Mouse (Mus musculus) MEL (cell line): ENCODE measurements around the gene Pmf1. TPM values are rescaled to one million over a fixed set of nuclear protein-coding genes. Genes with fewer than 3 reads are reported as not detected.

Experiments
- DNase-seq: peaks from one replicate; pipeline ENCODE4 v3.0.0; 2011; ENCODE audit warnings: low read depth, low spot score
- H3K27ac ChIP-seq: 2 replicates; pipeline ENCODE4 v1.5.1; 2012; ENCODE audit warnings: low read depth, mild to moderate bottlenecking, control low read depth, low read length, moderate library complexity; ENCODE audit not compliant: control insufficient read depth
- H3K27me3 ChIP-seq, 2 experiments: fragments of 150-350 bp in 1 of 2; sonication (generic) in 1 of 2; 2 replicates each; pipeline ENCODE4 v1.6.1; 2012; ENCODE audit warnings: low read length in 2 of 2, mild to moderate bottlenecking in 2 of 2, improper control_type of control experiment in 1 of 2, moderate library complexity in 1 of 2; ENCODE audit not compliant: insufficient read depth in 2 of 2, control insufficient read depth in 1 of 2
- H3K36me3 ChIP-seq, 2 experiments: 2 replicates each; pipeline ENCODE4 v1.6.1; 2012 to 2014; ENCODE audit warnings: low read length in 2 of 2, improper control_type of control experiment in 1 of 2, inconsistent platforms in 1 of 2, mild to moderate bottlenecking in 1 of 2; ENCODE audit not compliant: insufficient read depth in 2 of 2, control insufficient read depth in 1 of 2
- H3K4me1 ChIP-seq, 2 experiments: fragments of 150-350 bp in 1 of 2; sonication (generic) in 1 of 2; 2 replicates each; pipeline ENCODE4 v1.6.1; 2012; ENCODE audit warnings: low read length in 2 of 2, improper control_type of control experiment in 1 of 2, mild to moderate bottlenecking in 1 of 2; ENCODE audit not compliant: insufficient read depth in 2 of 2, control insufficient read depth in 1 of 2
- H3K4me3 ChIP-seq, 2 experiments: fragments of 150-350 bp in 1 of 2; sonication (generic) in 1 of 2; 2 replicates each; pipeline ENCODE4 v1.5.1; 2012; ENCODE audit warnings: low read depth in 2 of 2, low read length in 2 of 2, mild to moderate bottlenecking in 2 of 2, moderate library complexity in 2 of 2, control low read depth in 1 of 2, improper control_type of control experiment in 1 of 2; ENCODE audit not compliant: control insufficient read depth in 1 of 2, insufficient read depth in 1 of 2
- H3K79me2 ChIP-seq: 2 replicates; pipeline ENCODE4 v1.6.1; 2012; ENCODE audit warnings: mild to moderate bottlenecking, low read length, moderate library complexity; ENCODE audit not compliant: control insufficient read depth, poor library complexity, insufficient read depth
- H3K9ac ChIP-seq: 2 replicates; pipeline ENCODE4 v1.6.1; 2012; ENCODE audit warnings: low read depth, mild to moderate bottlenecking, control low read depth, low read length, moderate library complexity; ENCODE audit not compliant: control insufficient read depth, poor library complexity, severe bottlenecking
- H3K9me3 ChIP-seq: fragments of 150-350 bp; sonication (generic); replicated peaks from 2 replicates; pipeline ENCODE4 v1.6.1; 2012; ENCODE audit warnings: mild to moderate bottlenecking, low read length, improper control_type of control experiment, moderate library complexity; ENCODE audit not compliant: insufficient read depth
- CHD1 ChIP-seq: IDR thresholded peaks from 2 replicates; pipeline ENCODE4 v1.6.1; 2012; ENCODE audit warnings: low read depth, mild to moderate bottlenecking, inconsistent platforms, low read length, improper control_type of control experiment
- CHD2 ChIP-seq: IDR thresholded peaks from 2 replicates; pipeline ENCODE4 v1.6.1; 2011; ENCODE audit warnings: low read length, improper control_type of control experiment
- E2F4 ChIP-seq: IDR thresholded peaks from 2 replicates; pipeline ENCODE4 v1.6.1; 2011; ENCODE audit warnings: low read depth, low read length, improper control_type of control experiment, borderline replicate concordance
- ELF1 ChIP-seq: IDR thresholded peaks from 2 replicates; pipeline ENCODE4 v1.6.1; 2014; ENCODE audit warnings: low read depth, mild to moderate bottlenecking, inconsistent platforms, low read length, improper control_type of control experiment, moderate library complexity
- EP300 ChIP-seq, 2 experiments: IDR thresholded peaks; 2 replicates each; pipeline ENCODE4 v1.6.1; 2011; ENCODE audit warnings: improper control_type of control experiment in 2 of 2, low read length in 2 of 2, low read depth in 1 of 2, mild to moderate bottlenecking in 1 of 2
- ETS1 ChIP-seq: IDR thresholded peaks from 2 replicates; pipeline ENCODE4 v1.6.1; 2012; ENCODE audit warnings: low read depth, mild to moderate bottlenecking, inconsistent platforms, low read length, improper control_type of control experiment, moderate library complexity
- GATA1 ChIP-seq: IDR thresholded peaks from 2 replicates; pipeline ENCODE4 v1.6.1; 2011; ENCODE audit warnings: low read depth, low read length, improper control_type of control experiment
- JUND ChIP-seq: IDR thresholded peaks from 2 replicates; pipeline ENCODE4 v1.6.1; 2011; ENCODE audit warnings: low read depth, mild to moderate bottlenecking, improper control_type of control experiment, low read length
- KAT2A ChIP-seq: conservative IDR thresholded peaks from 2 replicates; pipeline ENCODE4 v1.6.1; 2012; ENCODE audit warnings: low read depth, low read length, improper control_type of control experiment, inconsistent platforms
- MAFK ChIP-seq: IDR thresholded peaks from 2 replicates; pipeline ENCODE4 v1.6.1; 2011; ENCODE audit warnings: low read depth, mild to moderate bottlenecking, low read length, improper control_type of control experiment, borderline replicate concordance
- MAX ChIP-seq: IDR thresholded peaks from 2 replicates; pipeline ENCODE4 v1.6.1; 2011; ENCODE audit warnings: low read length, improper control_type of control experiment
- MAZ ChIP-seq: IDR thresholded peaks from 2 replicates; pipeline ENCODE4 v1.6.1; 2012; ENCODE audit warnings: low read depth, mild to moderate bottlenecking, inconsistent platforms, low read length, improper control_type of control experiment
- MEF2A ChIP-seq: IDR thresholded peaks from 2 replicates; pipeline ENCODE4 v1.6.1; 2014; ENCODE audit warnings: low read depth, mild to moderate bottlenecking, inconsistent platforms, low read length, improper control_type of control experiment; ENCODE audit not compliant: poor library complexity, insufficient replicate concordance, severe bottlenecking; ENCODE audit errors: extremely low read depth
- MYB ChIP-seq: IDR thresholded peaks from 2 replicates; pipeline ENCODE4 v1.6.1; 2011; ENCODE audit warnings: mild to moderate bottlenecking, low read depth, low read length, improper control_type of control experiment
- MYC ChIP-seq: IDR thresholded peaks from 2 replicates; pipeline ENCODE4 v1.6.1; 2011; ENCODE audit warnings: low read depth, mild to moderate bottlenecking, low read length, improper control_type of control experiment, moderate library complexity
- NELFE ChIP-seq: IDR thresholded peaks from 2 replicates; pipeline ENCODE4 v1.6.1; 2011; ENCODE audit warnings: low read depth, low read length, improper control_type of control experiment
- NRF1 ChIP-seq: IDR thresholded peaks from 2 replicates; pipeline ENCODE4 v1.6.1; 2014; ENCODE audit warnings: low read depth, mild to moderate bottlenecking, inconsistent platforms, low read length, improper control_type of control experiment, moderate library complexity; ENCODE audit not compliant: poor library complexity, insufficient read depth, severe bottlenecking
- POLR2A ChIP-seq, 2 experiments: IDR thresholded peaks; 2 replicates each; pipeline ENCODE4 v1.6.1; 2011 to 2012; ENCODE audit warnings: low read length in 2 of 2, mild to moderate bottlenecking in 2 of 2, control low read depth in 1 of 2, improper control_type of control experiment in 1 of 2, low read depth in 1 of 2, moderate library complexity in 1 of 2; ENCODE audit not compliant: control insufficient read depth in 1 of 2, insufficient read depth in 1 of 2, poor library complexity in 1 of 2
- POLR2AphosphoS2 ChIP-seq: IDR thresholded peaks from 2 replicates; pipeline ENCODE4 v1.6.1; 2011; ENCODE audit warnings: low read length, improper control_type of control experiment
- POLR2AphosphoS5 ChIP-seq: IDR thresholded peaks from 2 replicates; pipeline ENCODE4 v1.6.1; 2012; ENCODE audit warnings: low read depth, borderline replicate concordance, mild to moderate bottlenecking, inconsistent platforms, low read length, moderate library complexity, mixed read lengths
- TCF12 ChIP-seq: IDR thresholded peaks from 2 replicates; pipeline ENCODE4 v1.6.1; 2014; ENCODE audit warnings: low read depth, mild to moderate bottlenecking, inconsistent platforms, low read length, improper control_type of control experiment, moderate library complexity
- UBTF ChIP-seq: IDR thresholded peaks from 2 replicates; pipeline ENCODE4 v1.6.1; 2012; ENCODE audit warnings: low read depth, mild to moderate bottlenecking, inconsistent platforms, low read length, improper control_type of control experiment, moderate library complexity, borderline replicate concordance; ENCODE audit not compliant: insufficient read depth
- USF1 ChIP-seq: IDR thresholded peaks from 2 replicates; pipeline ENCODE4 v1.6.1; 2014; ENCODE audit warnings: low read depth, mild to moderate bottlenecking, inconsistent platforms, low read length, improper control_type of control experiment, moderate library complexity
- ZC3H11A ChIP-seq: IDR thresholded peaks from 2 replicates; pipeline ENCODE4 v1.6.1; 2012; ENCODE audit warnings: low read depth, mild to moderate bottlenecking, inconsistent platforms, low read length, improper control_type of control experiment
- ZKSCAN1 ChIP-seq: IDR thresholded peaks from 2 replicates; pipeline ENCODE4 v1.6.1; 2012; ENCODE audit warnings: low read depth, mild to moderate bottlenecking, inconsistent platforms, low read length, improper control_type of control experiment, moderate library complexity
- ZMIZ1 ChIP-seq: IDR thresholded peaks from 2 replicates; pipeline ENCODE4 v1.6.1; 2012; ENCODE audit warnings: low read depth, mild to moderate bottlenecking, inconsistent platforms, low read length, improper control_type of control experiment, moderate library complexity
- ZNF384 ChIP-seq: IDR thresholded peaks from 2 replicates; pipeline ENCODE4 v1.6.1; 2012; ENCODE audit warnings: low read depth, mild to moderate bottlenecking, inconsistent platforms, low read length, improper control_type of control experiment
- polyA plus RNA-seq, 2 experiments: library from polyadenylated mRNA; stranded (reverse) in 1 of 2; unstranded in 1 of 2; fragments of >175 nt in 1 of 2; fragments of >200 nt in 1 of 2; gene quantifications; 2 replicates each; pipeline versions ENCODE4 v1.2.1 to v1.2.4; 2012; ENCODE audit warnings: low replicate concordance in 2 of 2, low read depth in 1 of 2; ENCODE audit not compliant: insufficient read length in 2 of 2, insufficient read depth in 1 of 2, missing spikeins in 1 of 2
- total RNA-seq: library from RNA; depleted of rRNA; stranded (reverse); fragments of 300-350 nt; gene quantifications from 2 replicates; pipeline ENCODE4 v1.2.3, GENCODE M21; 2012

Pmf1 gene
- total and polyA plus RNA-seq, 3 experiments: 144 to 357 TPM; not detected in 1

DNA sequence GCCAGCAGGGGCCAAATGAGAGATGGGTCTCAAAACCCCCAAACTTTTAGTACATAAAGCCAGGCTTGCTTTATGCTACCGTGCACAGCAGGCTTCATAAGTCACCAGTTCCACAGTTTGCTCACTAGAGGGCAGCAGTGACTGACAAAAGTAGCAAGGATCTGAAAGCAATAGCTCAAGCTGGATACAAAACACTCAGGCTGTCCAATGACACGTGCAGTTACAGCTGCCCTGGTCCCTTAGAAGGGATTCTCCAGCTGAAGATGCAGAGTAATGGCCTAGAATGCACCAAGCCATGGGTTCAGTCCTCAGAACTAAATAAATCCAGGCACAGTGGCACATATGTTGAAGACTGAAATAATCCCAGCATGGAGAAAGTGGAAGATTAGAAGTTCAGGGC is 3.0 kb downstream of the Pmf1 start (continued):
- no peak for TF ChIP-seq MYB
- no peak for TF ChIP-seq ZKSCAN1
- TF ChIP-seq E2F4: no peak
- TF ChIP-seq NELFE: no peak
- no peak for TF ChIP-seq MAFK
- no peak for TF ChIP-seq POLR2A (IDR thresholded peaks at IDR 0.05; ENCODE audit: control insufficient read depth in 1 of 2, insufficient read depth in 1 of 2, low read depth in 1 of 2, low read length in 2 of 2, poor library complexity in 1 of 2)
- TF ChIP-seq UBTF: no peak
- peak; percentile 96 for TF ChIP-seq MYC
- no peak for TF ChIP-seq MEF2A
- TF ChIP-seq MAX: peak; percentile 81

GRCm38 (mm10) chr3:88403522-88404230 is 6.5 kb downstream of the Pmf1 start:
- peaks cover 1 to 4% of the 10 kb centered on the region in 2 experiments for H3K36me3 ChIP-seq
- no peak for DNase-seq
- TF ChIP-seq POLR2AphosphoS2 (no peak), KAT2A (no peak), TCF12 (no peak), MYB (no peak), E2F4 (no peak), ZNF384 (peak; percentile 67), EP300 (IDR thresholded peaks at IDR 0.05; ENCODE audit: low read depth in 1 of 2, low read length in 2 of 2) (no peak)
- H3K9ac ChIP-seq: no peak overlapping the region
- peaks cover 0 to 6% of the 10 kb centered on the region in 2 experiments; a peak in 1 of 4 replicates for H3K4me1 ChIP-seq
- no peak overlapping the region for H3K4me3 ChIP-seq
- no peaks in the 10 kb centered on the region for H3K27me3 ChIP-seq
- no peak overlapping the region for H3K27ac ChIP-seq
- H3K9me3 ChIP-seq: no peaks in the 10 kb centered on the region
- H3K79me2 ChIP-seq: peaks cover 13% of the 10 kb centered on the region; the same call in 1 of the 2 replicates

- no peak for TF ChIP-seq MAZ
- TF ChIP-seq MAFK: no peak
- no peak for TF ChIP-seq ETS1
- no peak for TF ChIP-seq CHD2
- no peak for TF ChIP-seq UBTF
- no peak for TF ChIP-seq JUND
- TF ChIP-seq EP300 (IDR thresholded peaks at IDR 0.05; ENCODE audit: low read depth in 1 of 2, low read length in 2 of 2): no peak
- TF ChIP-seq KAT2A: no peak
- no peak for TF ChIP-seq ELF1
- TF ChIP-seq E2F4: no peak
- TF ChIP-seq POLR2AphosphoS5: no peak
- no peak for TF ChIP-seq NRF1
- no peak for TF ChIP-seq USF1
- no peak for TF ChIP-seq CHD1
- no peak for TF ChIP-seq ZC3H11A
- TF ChIP-seq ZMIZ1: no peak
- no peak for TF ChIP-seq GATA1
- no peak for TF ChIP-seq ZKSCAN1
- H3K4me1 ChIP-seq: no peaks in the 10 kb centered on the region
Measured at GRCm38 (mm10) chr3:88398666-88399065, 11.5 kb downstream of the Pmf1 start.

More at GRCm38 (mm10) chr3:88398666-88399065, 11.5 kb downstream of the Pmf1 start:
- Histone ChIP-seq H3K9ac (no peak overlapping the region), H3K27ac (no peak overlapping the region), H3K27me3 (no peaks in the 10 kb centered on the region), H3K4me3 (no peak overlapping the region), H3K36me3 (peaks cover 0 to 7% of the 10 kb centered on the region in 2 experiments; a peak in 2 of 4 replicates), H3K79me2 (no peaks in the 10 kb centered on the region; the same call in 1 of the 2 replicates), H3K9me3 (no peaks in the 10 kb centered on the region)
- DNase-seq: no peak
